Mouse (Mus musculus): ENCODE measurements around the gene Irgc1. TPM values are rescaled to one million over a fixed set of nuclear protein-coding genes. Genes with fewer than 3 reads are reported as not detected.

Irgc1 gene
- polyA plus RNA-seq (2015; fragmentation: Illumina TruSeq; extraction: RNeasy Lipid Tissue Mini Kit (QIAGEN cat#74804); ENCODE audit: low read depth, low replicate concordance) = not detected

GRCm38 (mm10) chr7:24451855-24452311 is at the start of gene Irgc1:
TSS of gene Irgc1 (minus strand) at chr7:24452297.

GRCm38 (mm10) chr7:24481474-24482207 is 29.5 kb upstream of the Irgc1 start, which contains the start of gene Cadm4:
TSS of gene Cadm4 (plus strand) at chr7:24482023.

DNA sequence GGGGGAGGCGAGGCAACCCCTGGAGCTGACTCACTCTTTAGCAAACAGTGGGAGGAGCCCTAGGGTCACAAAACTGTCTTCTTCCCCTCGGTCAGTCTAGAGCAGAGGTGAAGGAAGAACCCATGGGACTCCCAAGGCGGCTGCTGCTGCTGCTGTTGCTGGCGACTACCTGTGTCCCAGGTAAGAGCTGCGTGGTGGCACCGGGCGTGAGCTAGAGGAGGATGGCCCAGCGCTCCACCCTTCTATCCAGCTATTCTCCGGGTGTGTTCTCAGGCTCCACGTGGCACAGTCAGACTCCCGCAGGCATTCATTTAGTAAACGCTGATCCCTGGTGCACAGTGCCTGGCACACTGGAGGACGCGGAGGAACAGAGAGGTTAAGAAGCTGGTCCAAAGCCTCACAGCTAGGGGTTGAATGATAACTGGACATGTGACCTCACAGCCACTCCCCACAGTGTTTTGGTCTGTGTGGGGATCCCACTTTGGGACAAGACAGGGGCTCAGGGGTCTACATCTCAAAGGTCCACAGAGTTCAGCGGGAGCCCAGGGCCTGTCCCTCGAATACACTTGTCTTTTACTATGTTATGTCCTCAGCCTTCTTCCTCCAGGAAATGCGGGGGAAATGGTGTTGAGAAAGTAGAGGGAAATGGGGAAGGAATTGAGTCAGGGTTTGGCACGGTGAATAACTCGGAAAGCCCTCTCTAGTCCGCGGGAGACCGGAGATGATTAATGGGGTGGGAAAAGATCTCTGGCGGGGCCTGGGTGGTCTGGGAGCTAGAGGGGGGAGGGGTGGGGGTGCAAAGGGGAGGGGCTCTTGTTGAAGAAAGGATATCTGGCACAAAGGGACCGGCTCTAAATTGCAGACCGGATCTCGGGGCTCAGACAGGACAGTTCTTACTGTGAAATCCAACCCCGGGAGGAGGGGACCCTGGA is 10.6 kb upstream of the Irgc1 start, which contains the start of gene Plaur:
TSS of gene Plaur (plus strand) at position 97 of the 932 bp plus-strand sequence.

GRCm38 (mm10) chr7:24399256-24400081 is 52.6 kb downstream of the Irgc1 start, which contains the start of gene Smg9:
TSS of gene Smg9 (plus strand) at chr7:24399619.

Other genes starting within 250 kb of the Irgc1 start
- gene Zfp111, start 240.9 kb downstream of the Irgc1 start, polyA plus RNA-seq (2015; fragmentation: Illumina TruSeq; extraction: RNeasy Lipid Tissue Mini Kit (QIAGEN cat#74804); ENCODE audit: low read depth, low replicate concordance) = 6.0 TPM
- 6.1 TPM for gene Zfp109, start 214.7 kb downstream of the Irgc1 start, polyA plus RNA-seq (2015; fragmentation: Illumina TruSeq; extraction: RNeasy Lipid Tissue Mini Kit (QIAGEN cat#74804); ENCODE audit: low read depth, low replicate concordance)
- 6.8 TPM for gene Zfp108, start 197.5 kb downstream of the Irgc1 start, polyA plus RNA-seq (2015; fragmentation: Illumina TruSeq; extraction: RNeasy Lipid Tissue Mini Kit (QIAGEN cat#74804); ENCODE audit: low read depth, low replicate concordance)
- gene Zfp93, start 181.9 kb downstream of the Irgc1 start, polyA plus RNA-seq (2015; fragmentation: Illumina TruSeq; extraction: RNeasy Lipid Tissue Mini Kit (QIAGEN cat#74804); ENCODE audit: low read depth, low replicate concordance) = 8.8 TPM
- 22.7 TPM for gene Zfp61, start 151.1 kb downstream of the Irgc1 start, polyA plus RNA-seq (2015; fragmentation: Illumina TruSeq; extraction: RNeasy Lipid Tissue Mini Kit (QIAGEN cat#74804); ENCODE audit: low read depth, low replicate concordance)
- gene Zfp94, start 135.6 kb downstream of the Irgc1 start, polyA plus RNA-seq (2015; fragmentation: Illumina TruSeq; extraction: RNeasy Lipid Tissue Mini Kit (QIAGEN cat#74804); ENCODE audit: low read depth, low replicate concordance) = 17.8 TPM
- not detected for gene Tescl, start 118.4 kb downstream of the Irgc1 start, polyA plus RNA-seq (2015; fragmentation: Illumina TruSeq; extraction: RNeasy Lipid Tissue Mini Kit (QIAGEN cat#74804); ENCODE audit: low read depth, low replicate concordance)
- gene Lypd5, start 103.1 kb downstream of the Irgc1 start, polyA plus RNA-seq (2015; fragmentation: Illumina TruSeq; extraction: RNeasy Lipid Tissue Mini Kit (QIAGEN cat#74804); ENCODE audit: low read depth, low replicate concordance) = not detected
- gene Kcnn4, start 82.0 kb downstream of the Irgc1 start, polyA plus RNA-seq (2015; fragmentation: Illumina TruSeq; extraction: RNeasy Lipid Tissue Mini Kit (QIAGEN cat#74804); ENCODE audit: low read depth, low replicate concordance) = not detected
- 32.4 TPM for gene Smg9, start 52.7 kb downstream of the Irgc1 start, polyA plus RNA-seq (2015; fragmentation: Illumina TruSeq; extraction: RNeasy Lipid Tissue Mini Kit (QIAGEN cat#74804); ENCODE audit: low read depth, low replicate concordance)
- gene Plaur, start 10.2 kb upstream of the Irgc1 start, polyA plus RNA-seq (2015; fragmentation: Illumina TruSeq; extraction: RNeasy Lipid Tissue Mini Kit (QIAGEN cat#74804); ENCODE audit: low read depth, low replicate concordance) = 0.91 TPM
- 236 TPM for gene Cadm4, start 29.7 kb upstream of the Irgc1 start, polyA plus RNA-seq (2015; fragmentation: Illumina TruSeq; extraction: RNeasy Lipid Tissue Mini Kit (QIAGEN cat#74804); ENCODE audit: low read depth, low replicate concordance)
- 43.4 TPM for gene Zfp428, start 54.7 kb upstream of the Irgc1 start, polyA plus RNA-seq (2015; fragmentation: Illumina TruSeq; extraction: RNeasy Lipid Tissue Mini Kit (QIAGEN cat#74804); ENCODE audit: low read depth, low replicate concordance)
- not detected for gene AC161166.1, start 60.2 kb upstream of the Irgc1 start, polyA plus RNA-seq (2015; fragmentation: Illumina TruSeq; extraction: RNeasy Lipid Tissue Mini Kit (QIAGEN cat#74804); ENCODE audit: low read depth, low replicate concordance)
- gene Irgq, start 78.4 kb upstream of the Irgc1 start, polyA plus RNA-seq (2015; fragmentation: Illumina TruSeq; extraction: RNeasy Lipid Tissue Mini Kit (QIAGEN cat#74804); ENCODE audit: low read depth, low replicate concordance) = 40.0 TPM
- not detected for gene Pinlyp, start 93.8 kb upstream of the Irgc1 start, polyA plus RNA-seq (2015; fragmentation: Illumina TruSeq; extraction: RNeasy Lipid Tissue Mini Kit (QIAGEN cat#74804); ENCODE audit: low read depth, low replicate concordance)
- gene Xrcc1, start 94.0 kb upstream of the Irgc1 start, polyA plus RNA-seq (2015; fragmentation: Illumina TruSeq; extraction: RNeasy Lipid Tissue Mini Kit (QIAGEN cat#74804); ENCODE audit: low read depth, low replicate concordance) = 29.4 TPM
- 18.0 TPM for gene Ethe1, start 135.2 kb upstream of the Irgc1 start, polyA plus RNA-seq (2015; fragmentation: Illumina TruSeq; extraction: RNeasy Lipid Tissue Mini Kit (QIAGEN cat#74804); ENCODE audit: low read depth, low replicate concordance)
- 4.9 TPM for gene Zfp575, start 135.3 kb upstream of the Irgc1 start, polyA plus RNA-seq (2015; fragmentation: Illumina TruSeq; extraction: RNeasy Lipid Tissue Mini Kit (QIAGEN cat#74804); ENCODE audit: low read depth, low replicate concordance)
- not detected for gene Phldb3, start 158.5 kb upstream of the Irgc1 start, polyA plus RNA-seq (2015; fragmentation: Illumina TruSeq; extraction: RNeasy Lipid Tissue Mini Kit (QIAGEN cat#74804); ENCODE audit: low read depth, low replicate concordance)
- gene Lypd3, start 184.3 kb upstream of the Irgc1 start, polyA plus RNA-seq (2015; fragmentation: Illumina TruSeq; extraction: RNeasy Lipid Tissue Mini Kit (QIAGEN cat#74804); ENCODE audit: low read depth, low replicate concordance) = not detected
- not detected for gene Tex101, start 224.4 kb upstream of the Irgc1 start, polyA plus RNA-seq (2015; fragmentation: Illumina TruSeq; extraction: RNeasy Lipid Tissue Mini Kit (QIAGEN cat#74804); ENCODE audit: low read depth, low replicate concordance)